Mouse (Mus musculus): ENCODE results near the gene Mfge8.

- TF ChIP-seq CTCF (IDR thresholded peaks at IDR 0.05; ENCODE audit: extremely low read depth, insufficient read depth, low read length) (no peak), POLR2A (IDR thresholded peaks at IDR 0.05; ENCODE audit: extremely low read depth, insufficient read depth, low read length) (no peak)
Observed at GRCm38 (mm10) chr7:79147011-79147837, 1.6 kb downstream of the Mfge8 start.

Data from cortical plate, adult 2 months (tissue).